Mouse (Mus musculus): ENCODE data around the gene Sirt1. TPM values are rescaled to one million over a fixed set of nuclear protein-coding genes. Genes with fewer than 3 reads are reported as not detected.
"Not testable (repeated sequence)": the region's sequence is repeated elsewhere in the genome, so short reads cannot be mapped to it uniquely, and the experiment has no call there.

The Sirt1 gene
- polyA plus RNA-seq, 1 experiment from 2014 or later: 11.2 TPM

DNA sequence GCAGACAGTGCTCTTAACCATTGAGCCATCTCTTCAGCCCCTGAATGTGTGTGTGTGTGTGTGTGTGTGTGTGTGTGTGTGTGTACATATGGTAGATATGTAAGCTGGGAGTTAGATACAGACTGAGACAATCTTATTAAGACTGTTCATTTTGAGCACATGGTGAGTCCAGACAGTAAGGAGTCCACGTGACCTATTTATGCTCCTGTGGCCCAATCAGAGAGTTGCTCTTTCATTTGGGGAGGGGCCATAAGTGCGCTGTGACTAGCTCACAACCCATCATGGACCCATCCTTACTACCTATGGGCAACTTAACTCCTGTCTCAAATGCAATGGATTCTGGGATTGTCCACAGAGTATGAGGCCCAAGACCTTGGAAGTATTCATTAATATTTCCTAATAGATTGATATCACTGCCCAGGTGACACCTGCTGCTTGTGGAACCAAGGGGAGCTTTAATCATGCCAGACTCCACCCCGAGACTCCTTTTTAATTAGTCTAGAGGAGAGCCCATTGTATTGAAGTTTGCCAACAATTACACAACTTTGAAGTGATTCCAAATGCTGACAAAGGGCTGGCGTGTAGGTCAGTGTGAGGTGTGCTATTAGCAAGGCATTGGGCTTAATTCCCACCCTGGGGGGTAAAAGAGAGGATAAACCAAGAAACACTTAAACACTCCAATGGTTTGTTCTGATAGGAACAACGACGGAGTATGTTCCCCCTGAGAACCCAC, 2.4 kb downstream of the Sirt1 start:
- Histone ChIP-seq H3K9me3 (ENCODE audit: control insufficient read depth, low read length) (no peaks in the 10 kb centered on the region), H3K27me3 (ENCODE audit: control insufficient read depth, insufficient read depth, low read length) (no peaks in the 10 kb centered on the region; the same call in 1 of the 2 replicates), H3K36me3 (ENCODE audit: control insufficient read depth, insufficient read depth, low read length) (no peaks in the 10 kb centered on the region), H3K27ac (ENCODE audit: low read depth, low read length) (no peak overlapping the region), H3K4me2 (replicated peaks; ENCODE audit: low read depth, low read length) (no peak overlapping the region), H3K9ac (ENCODE audit: low read depth, low read length) (no peak overlapping the region), H3K4me1 (replicated peaks; ENCODE audit: control insufficient read depth, insufficient read depth, low read length) (no peaks in the 10 kb centered on the region), H3K4me3 (ENCODE audit: low read depth, low read length) (no peak overlapping the region)
- WGBS: 79% methylated on average over 6 of the region's 6 CpGs
- no peak for DNase-seq (ENCODE audit: low spot score)
- ATAC-seq (ENCODE audit: low FRiP score): no peak

GRCm38 (mm10) chr10:63377468-63377867, 4.0 kb downstream of the Sirt1 start:
- ATAC-seq (ENCODE audit: low FRiP score) (no peak; the same call in 1 of the 2 replicates), DNase-seq (ENCODE audit: low spot score) (peak; percentile 75)
- Histone ChIP-seq H3K4me3 (ENCODE audit: low read depth, low read length) (no peak overlapping the region), H3K4me1 (replicated peaks; ENCODE audit: control insufficient read depth, insufficient read depth, low read length) (no peaks in the 10 kb centered on the region), H3K4me2 (replicated peaks; ENCODE audit: low read depth, low read length) (no peak overlapping the region), H3K9me3 (ENCODE audit: control insufficient read depth, low read length) (no peaks in the 10 kb centered on the region), H3K27ac (ENCODE audit: low read depth, low read length) (no peak overlapping the region), H3K36me3 (ENCODE audit: control insufficient read depth, insufficient read depth, low read length) (no peaks in the 10 kb centered on the region), H3K27me3 (ENCODE audit: control insufficient read depth, insufficient read depth, low read length) (no peaks in the 10 kb centered on the region; the same call in 1 of the 2 replicates), H3K9ac (ENCODE audit: low read depth, low read length) (no peak overlapping the region)
- WGBS: 23% methylated on average over 9 of the region's 9 CpGs

GRCm38 (mm10) chr10:63376303-63376702, 5.2 kb downstream of the Sirt1 start:
- Histone ChIP-seq H3K4me3 (ENCODE audit: low read depth, low read length) (no peak overlapping the region), H3K27ac (ENCODE audit: low read depth, low read length) (no peak overlapping the region), H3K27me3 (ENCODE audit: control insufficient read depth, insufficient read depth, low read length) (no peaks in the 10 kb centered on the region; the same call in 1 of the 2 replicates), H3K9ac (ENCODE audit: low read depth, low read length) (no peak overlapping the region), H3K4me1 (replicated peaks; ENCODE audit: control insufficient read depth, insufficient read depth, low read length) (no peaks in the 10 kb centered on the region), H3K4me2 (replicated peaks; ENCODE audit: low read depth, low read length) (no peak overlapping the region), H3K9me3 (ENCODE audit: control insufficient read depth, low read length) (no peaks in the 10 kb centered on the region), H3K36me3 (ENCODE audit: control insufficient read depth, insufficient read depth, low read length) (no peaks in the 10 kb centered on the region)
- ATAC-seq (ENCODE audit: low FRiP score) (no peak), DNase-seq (ENCODE audit: low spot score) (no peak)
- 89% methylated on average over 5 of the region's 5 CpGs for WGBS

DNA sequence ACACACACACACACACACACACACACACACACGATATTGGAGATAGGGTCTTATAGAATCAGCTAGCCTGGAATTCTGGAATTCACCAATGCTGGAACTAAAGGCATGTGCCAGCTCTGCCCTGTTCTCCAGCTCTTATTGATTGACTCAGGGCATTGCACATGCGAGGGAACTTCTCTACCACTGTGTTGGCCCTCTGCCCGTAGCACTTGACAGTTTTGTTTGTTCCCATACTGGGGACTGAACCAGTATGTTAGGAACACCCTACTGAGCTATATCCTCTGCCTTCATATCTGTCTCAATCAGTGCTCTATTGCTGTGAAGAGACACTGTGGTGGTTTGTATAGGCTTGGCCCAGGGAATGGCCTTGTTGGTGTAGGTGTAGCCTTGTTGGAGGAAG, 13.5 kb downstream of the Sirt1 start:
- WGBS: 92% methylated on average over 3 of the region's 3 CpGs
- no peak for DNase-seq (ENCODE audit: low spot score)
- no peak overlapping the region for H3K27ac ChIP-seq (ENCODE audit: low read depth, low read length)
- H3K36me3 ChIP-seq (ENCODE audit: control insufficient read depth, insufficient read depth, low read length): no peaks in the 10 kb centered on the region
- no peak for ATAC-seq (ENCODE audit: low FRiP score)
- no peaks in the 10 kb centered on the region for H3K27me3 ChIP-seq (ENCODE audit: control insufficient read depth, insufficient read depth, low read length)
- H3K9ac ChIP-seq (ENCODE audit: low read depth, low read length): no peak overlapping the region
- no peak overlapping the region for H3K4me2 ChIP-seq (replicated peaks; ENCODE audit: low read depth, low read length)
- H3K4me1 ChIP-seq (replicated peaks; ENCODE audit: control insufficient read depth, insufficient read depth, low read length): no peaks in the 10 kb centered on the region
- H3K4me3 ChIP-seq (ENCODE audit: low read depth, low read length): no peak overlapping the region
- no peaks in the 10 kb centered on the region for H3K9me3 ChIP-seq (ENCODE audit: control insufficient read depth, low read length)

- WGBS: 84% methylated on average over 6 of the region's 6 CpGs
- no peaks in the 10 kb centered on the region for H3K27me3 ChIP-seq (ENCODE audit: control insufficient read depth, insufficient read depth, low read length)
- H3K9ac ChIP-seq (ENCODE audit: low read depth, low read length): no peak overlapping the region
- no peak overlapping the region for H3K4me2 ChIP-seq (replicated peaks; ENCODE audit: low read depth, low read length)
- H3K9me3 ChIP-seq (ENCODE audit: control insufficient read depth, low read length): no peaks in the 10 kb centered on the region
- H3K4me1 ChIP-seq (replicated peaks; ENCODE audit: control insufficient read depth, insufficient read depth, low read length): no peaks in the 10 kb centered on the region
- DNase-seq (ENCODE audit: low spot score) (no peak), ATAC-seq (ENCODE audit: low FRiP score) (no peak)
- no peak overlapping the region for H3K27ac ChIP-seq (ENCODE audit: low read depth, low read length)
- no peak overlapping the region for H3K4me3 ChIP-seq (ENCODE audit: low read depth, low read length)
- H3K36me3 ChIP-seq (ENCODE audit: control insufficient read depth, insufficient read depth, low read length): no peaks in the 10 kb centered on the region
These were observed 14.1 kb downstream of the Sirt1 start for GRCm38 (mm10) chr10:63367386-63367785.

DNA sequence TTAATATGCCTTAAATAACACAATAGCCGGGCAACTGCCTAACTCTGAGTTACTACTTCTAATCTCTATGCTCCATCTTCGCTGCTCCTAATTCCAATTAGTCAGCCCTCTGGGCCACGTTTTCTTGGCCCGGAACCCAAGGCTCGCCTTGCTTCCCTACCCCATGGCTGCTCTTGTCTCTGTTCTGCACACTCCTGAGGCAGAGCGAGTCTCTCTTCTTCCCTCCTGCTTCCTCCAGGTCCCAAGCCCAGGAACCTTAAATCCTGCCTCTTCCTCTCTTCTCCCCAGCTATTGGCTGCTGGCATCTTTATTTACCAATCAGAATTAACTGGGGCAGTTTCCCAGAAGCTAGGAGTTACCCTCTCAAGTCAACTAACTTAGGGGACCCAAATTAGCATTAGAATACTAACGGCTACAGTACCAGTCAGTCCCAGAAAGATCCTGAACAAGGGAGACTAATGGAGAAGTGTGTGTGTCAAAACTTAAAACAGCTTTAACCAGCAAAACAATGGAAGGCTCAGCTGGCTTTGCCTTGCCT, 15.5 kb downstream of the Sirt1 start:
- Histone ChIP-seq H3K4me1 (replicated peaks; ENCODE audit: control insufficient read depth, insufficient read depth, low read length) (no peaks in the 10 kb centered on the region), H3K36me3 (ENCODE audit: control insufficient read depth, insufficient read depth, low read length) (no peaks in the 10 kb centered on the region), H3K4me2 (replicated peaks; ENCODE audit: low read depth, low read length) (no peak overlapping the region), H3K9ac (ENCODE audit: low read depth, low read length) (no peak overlapping the region), H3K4me3 (ENCODE audit: low read depth, low read length) (no peak overlapping the region), H3K9me3 (ENCODE audit: control insufficient read depth, low read length) (no peaks in the 10 kb centered on the region), H3K27ac (ENCODE audit: low read depth, low read length) (no peak overlapping the region), H3K27me3 (ENCODE audit: control insufficient read depth, insufficient read depth, low read length) (no peaks in the 10 kb centered on the region)
- no peak for ATAC-seq (ENCODE audit: low FRiP score)
- WGBS: 54% methylated on average over 7 of the region's 7 CpGs
- no peak for DNase-seq (ENCODE audit: low spot score)

- 67% methylated on average over 1 of the region's 1 CpGs for WGBS
- ATAC-seq (ENCODE audit: low FRiP score): no peak
These were observed 21.0 kb downstream of the Sirt1 start for GRCm38 (mm10) chr10:63360502-63360901.

DNA sequence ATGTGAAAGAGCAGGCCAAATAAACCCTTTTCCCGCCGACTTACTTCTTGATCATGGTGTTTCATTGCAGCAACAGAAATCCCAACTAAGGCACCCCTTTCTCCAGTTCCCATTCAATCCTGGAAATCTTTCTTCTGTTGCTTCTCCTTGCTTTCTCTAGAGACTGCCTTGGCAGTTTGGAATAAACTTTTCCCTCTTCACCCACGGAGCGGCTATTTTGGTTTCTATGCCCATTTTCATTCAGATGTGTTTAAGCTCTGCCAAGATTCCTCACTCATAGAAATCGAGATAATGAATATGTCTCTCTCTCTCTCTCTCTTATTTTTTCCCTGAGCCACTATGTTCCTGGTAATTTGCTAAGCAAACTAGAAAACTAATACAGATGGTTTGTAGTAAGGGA, 29.4 kb downstream of the Sirt1 start:
- Histone ChIP-seq H3K4me2 (replicated peaks; ENCODE audit: low read depth, low read length) (no peak overlapping the region), H3K4me1 (replicated peaks; ENCODE audit: control insufficient read depth, insufficient read depth, low read length) (no peaks in the 10 kb centered on the region), H3K4me3 (ENCODE audit: low read depth, low read length) (no peak overlapping the region), H3K9ac (ENCODE audit: low read depth, low read length) (no peak overlapping the region), H3K9me3 (ENCODE audit: control insufficient read depth, low read length) (no peaks in the 10 kb centered on the region), H3K27me3 (ENCODE audit: control insufficient read depth, insufficient read depth, low read length) (no peaks in the 10 kb centered on the region), H3K36me3 (ENCODE audit: control insufficient read depth, insufficient read depth, low read length) (no peaks in the 10 kb centered on the region), H3K27ac (ENCODE audit: low read depth, low read length) (no peak overlapping the region)
- ATAC-seq (ENCODE audit: low FRiP score) (no peak), DNase-seq (ENCODE audit: low spot score) (no peak)
- WGBS: 88% methylated on average over 5 of the region's 5 CpGs

More at GRCm38 (mm10) chr10:63360502-63360901, 21.0 kb downstream of the Sirt1 start:
- Histone ChIP-seq H3K4me1 (replicated peaks; ENCODE audit: control insufficient read depth, insufficient read depth, low read length) (no peaks in the 10 kb centered on the region), H3K27ac (ENCODE audit: low read depth, low read length) (no peak overlapping the region), H3K4me2 (replicated peaks; ENCODE audit: low read depth, low read length) (no peak overlapping the region), H3K27me3 (ENCODE audit: control insufficient read depth, insufficient read depth, low read length) (no peaks in the 10 kb centered on the region), H3K36me3 (ENCODE audit: control insufficient read depth, insufficient read depth, low read length) (no peaks in the 10 kb centered on the region), H3K9me3 (ENCODE audit: control insufficient read depth, low read length) (no peaks in the 10 kb centered on the region), H3K4me3 (ENCODE audit: low read depth, low read length) (no peak overlapping the region), H3K9ac (ENCODE audit: low read depth, low read length) (no peak overlapping the region)
- no peak for DNase-seq (ENCODE audit: low spot score)

GRCm38 (mm10) chr10:63351099-63351498, 30.4 kb downstream of the Sirt1 start:
- not testable (repeated sequence) for H3K9ac ChIP-seq (ENCODE audit: low read depth, low read length); DNase-seq (ENCODE audit: low spot score); H3K4me1 ChIP-seq (replicated peaks; ENCODE audit: control insufficient read depth, insufficient read depth, low read length); ATAC-seq (ENCODE audit: low FRiP score); H3K27me3 ChIP-seq (ENCODE audit: control insufficient read depth, insufficient read depth, low read length); H3K4me2 ChIP-seq (replicated peaks; ENCODE audit: low read depth, low read length); H3K9me3 ChIP-seq (ENCODE audit: control insufficient read depth, low read length); H3K4me3 ChIP-seq (ENCODE audit: low read depth, low read length); H3K27ac ChIP-seq (ENCODE audit: low read depth, low read length); H3K36me3 ChIP-seq (ENCODE audit: control insufficient read depth, insufficient read depth, low read length)
- WGBS: 90% methylated on average over 7 of the region's 7 CpGs
